Mouse (Mus musculus) left cerebral cortex, adult 18-20 months (tissue): ENCODE results near the gene Wfikkn2. TPM values are rescaled to one million over a fixed set of nuclear protein-coding genes. Genes with fewer than 3 reads are reported as not detected.

Source experiments
- DNase-seq, 2 experiments: peaks; one replicate each; pipeline ENCODE4 v3.0.0; 2021 to 2022; ENCODE audit warnings: low spot score in 2 of 2, mixed read lengths in 1 of 2
- total RNA-seq, 2 experiments: library from RNA; stranded (reverse); gene quantifications; 2 replicates each; pipeline ENCODE4 v1.2.3; 2021

Gene Wfikkn2
- total RNA-seq, 2 experiments from 2014 or later: 1.8 to 2.2 TPM

- no peak for DNase-seq
These were observed 47.2 kb downstream of the Wfikkn2 start for GRCm38 (mm10) chr11:94198405-94199146.

GRCm38 (mm10) chr11:94196311-94196710 lies 49.5 kb downstream of the Wfikkn2 start:
- DNase-seq: no peak

- no peak for DNase-seq
These were observed 52.7 kb downstream of the Wfikkn2 start for GRCm38 (mm10) chr11:94193109-94193508.

GRCm38 (mm10) chr11:94190665-94191064 lies 55.1 kb downstream of the Wfikkn2 start:
- DNase-seq: no peak

GRCm38 (mm10) chr11:94189579-94189978 lies 56.2 kb downstream of the Wfikkn2 start:
- no peak for DNase-seq

Other genes with a start within 250 kb of the Wfikkn2 start
- 100 to 1,000 TPM; 267 to 275 TPM for gene Spag9, start 249.9 kb downstream of the Wfikkn2 start, total RNA-seq
- gene Tob1, start 34.6 kb downstream of the Wfikkn2 start, total RNA-seq: 10 to 100 TPM; 40.6 to 42.1 TPM
- gene Gm21885, start 35.9 kb upstream of the Wfikkn2 start, total RNA-seq: not detected
- gene Luc7l3, start 76.0 kb upstream of the Wfikkn2 start, total RNA-seq: 100 to 1,000 TPM; 110 to 111 TPM
- 100 to 1,000 TPM; 123 to 141 TPM for gene Ankrd40, start 82.0 kb upstream of the Wfikkn2 start, total RNA-seq
- gene Abcc3, start 147.0 kb upstream of the Wfikkn2 start, total RNA-seq: 1 to 10 TPM; 2.5 to 3.7 TPM
- 10 to 100 TPM; 72.0 to 86.1 TPM for gene Cacna1g, start 228.2 kb upstream of the Wfikkn2 start, total RNA-seq
- not detected for gene Spata20, start 240.2 kb upstream of the Wfikkn2 start, total RNA-seq